Mouse (Mus musculus) ES-E14 (cell line): ENCODE measurements at regions not wholly inside any gene's neighbourhood (a gene's known extent, or its start where the extent isn't known, plus 50 kb on each side); places are given as distances from the start of the nearest gene placed in this dataset.
A peak's percentile ranks its signal among the peaks of the same experiment; 100 is the strongest.

ENCODE experiments used
- DNase-seq: peaks from one replicate; pipeline ENCODE4 v3.0.0-alpha.2; 2013; ENCODE audit warnings: low read depth, low spot score
- H3K27ac ChIP-seq: 2 replicates; pipeline ENCODE4 v1.5.1; 2012; ENCODE audit warnings: low read depth, mild to moderate bottlenecking, low read length, moderate library complexity, mixed read lengths; ENCODE audit not compliant: poor library complexity, insufficient read depth, severe bottlenecking
- H3K36me3 ChIP-seq: 2 replicates; pipeline ENCODE4 v1.6.1; 2012; ENCODE audit warnings: mild to moderate bottlenecking, low read length, moderate library complexity, mixed read lengths; ENCODE audit not compliant: control insufficient read depth, poor library complexity, insufficient read depth, severe bottlenecking
- H3K4me1 ChIP-seq, 2 experiments: fragments of 150-350 bp in 1 of 2; sonication (generic) in 1 of 2; 2 replicates each; pipeline ENCODE4 v1.6.1; 2012; ENCODE audit warnings: low read length in 2 of 2, mild to moderate bottlenecking in 1 of 2, mixed read lengths in 1 of 2; ENCODE audit not compliant: control insufficient read depth in 2 of 2, insufficient read depth in 2 of 2, poor library complexity in 1 of 2
- H3K4me3 ChIP-seq, 2 experiments: fragments of 150-350 bp in 1 of 2; sonication (generic) in 1 of 2; 2 replicates each; pipeline ENCODE4 v1.5.1; 2012; ENCODE audit warnings: low read length in 2 of 2, low read depth in 1 of 2, mild to moderate bottlenecking in 1 of 2, mixed read lengths in 1 of 2; ENCODE audit not compliant: insufficient read depth in 1 of 2, poor library complexity in 1 of 2, severe bottlenecking in 1 of 2
- H3K9ac ChIP-seq: 2 replicates; pipeline ENCODE4 v1.6.1; 2012; ENCODE audit warnings: low read depth, mild to moderate bottlenecking, low read length, mixed read lengths; ENCODE audit not compliant: poor library complexity, insufficient read depth, severe bottlenecking
- H3K9me3 ChIP-seq: fragments of 150-350 bp; sonication (generic); 2 replicates; pipeline ENCODE4 v1.6.1; 2012; ENCODE audit warnings: low read depth, mild to moderate bottlenecking, low read length; ENCODE audit not compliant: control insufficient read depth, insufficient read depth
- CHD2 ChIP-seq: IDR thresholded peaks from 2 replicates; pipeline ENCODE4 v1.6.1; 2014; ENCODE audit warnings: mild to moderate bottlenecking, low read depth, low read length, inconsistent platforms
- HCFC1 ChIP-seq: IDR thresholded peaks from 2 replicates; pipeline ENCODE4 v1.6.1; 2012; ENCODE audit warnings: low read length, inconsistent platforms, borderline replicate concordance; ENCODE audit not compliant: insufficient read depth
- MAFK ChIP-seq: IDR thresholded peaks from 2 replicates; pipeline ENCODE4 v1.6.1; 2014; ENCODE audit warnings: mild to moderate bottlenecking, low read depth, low read length, inconsistent platforms; ENCODE audit not compliant: insufficient read depth
- ZC3H11A ChIP-seq: IDR thresholded peaks from 2 replicates; pipeline ENCODE4 v1.6.1; 2012; ENCODE audit warnings: low read depth, mild to moderate bottlenecking, inconsistent platforms, low read length, borderline replicate concordance
- ZNF384 ChIP-seq: IDR thresholded peaks from 2 replicates; pipeline ENCODE4 v1.6.1; 2012; ENCODE audit warnings: low read depth, low read length, inconsistent platforms
- in situ Hi-C, 2 experiments: fragments of 600-800 bp; cut with MboI; formaldehyde crosslinking; loops; one replicate each; pipeline ENCODE4 v1.15.1; 2025; ENCODE audit warnings: low sequenced_read_pairs in 2 of 2, inconsistent platforms in 1 of 2; ENCODE audit not compliant: unreplicated experiment in 2 of 2

- TF ChIP-seq HCFC1 (no peak), ZC3H11A (no peak), ZNF384 (no peak), CHD2 (no peak)
- Histone ChIP-seq H3K36me3 (no peaks in the 10 kb centered on the region), H3K27ac (no peak overlapping the region), H3K4me3 (no peak overlapping the region), H3K9me3 (no peaks in the 10 kb centered on the region), H3K9ac (no peak overlapping the region), H3K4me1 (no peaks in the 10 kb centered on the region)
- DNase-seq: no peak
- in situ Hi-C loops: no loop called here
Observed at GRCm38 (mm10) chr4:152690766-152691165, 213.1 kb upstream of the Kcnab2 start.

GRCm38 (mm10) chr4:152689831-152690230 is 212.2 kb upstream of the Kcnab2 start:
- in situ Hi-C loops: no loop called here
- no peaks in the 10 kb centered on the region for H3K36me3 ChIP-seq
- H3K9ac ChIP-seq: no peak overlapping the region
- no peak overlapping the region for H3K27ac ChIP-seq
- no peaks in the 10 kb centered on the region for H3K4me1 ChIP-seq
- no peak overlapping the region for H3K4me3 ChIP-seq
- DNase-seq: no peak
- H3K9me3 ChIP-seq: no peaks in the 10 kb centered on the region
- TF ChIP-seq MAFK: no peak
- TF ChIP-seq ZC3H11A: no peak
- TF ChIP-seq CHD2: no peak
- TF ChIP-seq HCFC1: no peak
- TF ChIP-seq ZNF384: no peak

- in situ Hi-C loops: no loop called here
Observed at GRCm38 (mm10) chr4:152686509-152687081, 208.9 kb upstream of the Kcnab2 start.

GRCm38 (mm10) chr4:152674140-152674539 is 196.5 kb upstream of the Kcnab2 start:
- Histone ChIP-seq H3K4me3 (no peak overlapping the region), H3K9me3 (no peaks in the 10 kb centered on the region), H3K4me1 (no peaks in the 10 kb centered on the region), H3K27ac (no peak overlapping the region), H3K36me3 (no peaks in the 10 kb centered on the region), H3K9ac (no peak overlapping the region)
- no peak for DNase-seq
- TF ChIP-seq HCFC1 (no peak), MAFK (no peak), ZC3H11A (no peak), ZNF384 (no peak), CHD2 (no peak)
- in situ Hi-C loops: no loop called here

More at GRCm38 (mm10) chr4:152686509-152687081, 208.9 kb upstream of the Kcnab2 start:
- Histone ChIP-seq H3K9me3 (no peaks in the 10 kb centered on the region), H3K4me1 (no peaks in the 10 kb centered on the region), H3K9ac (no peak overlapping the region), H3K4me3 (no peak overlapping the region), H3K36me3 (no peaks in the 10 kb centered on the region), H3K27ac (no peak overlapping the region)
- no peak for TF ChIP-seq CHD2
- no peak for TF ChIP-seq ZNF384
- TF ChIP-seq ZC3H11A: no peak
- no peak for TF ChIP-seq MAFK
- no peak for TF ChIP-seq HCFC1
- no peak for DNase-seq

GRCm38 (mm10) chr4:152663482-152663881 is 185.8 kb upstream of the Kcnab2 start:
- Histone ChIP-seq H3K4me1 (no peaks in the 10 kb centered on the region), H3K4me3 (no peak overlapping the region), H3K36me3 (no peaks in the 10 kb centered on the region), H3K27ac (no peak overlapping the region), H3K9ac (no peak overlapping the region), H3K9me3 (no peaks in the 10 kb centered on the region)
- peak; percentile 62 for DNase-seq
- in situ Hi-C loops: no loop called here
- no peak for TF ChIP-seq CHD2
- no peak for TF ChIP-seq ZNF384
- TF ChIP-seq MAFK: no peak
- TF ChIP-seq ZC3H11A: no peak
- TF ChIP-seq HCFC1: no peak
